Mouse (Mus musculus) heart, embryonic 13.5 days (tissue): ENCODE measurements around the gene Gpc2. TPM values are rescaled to one million over a fixed set of nuclear protein-coding genes. Genes with fewer than 3 reads are reported as not detected.
A peak's percentile ranks its signal among the peaks of the same experiment; 100 is the strongest.

Experiments used
- ATAC-seq: fragments of 200-750 bp; cut with Nextera tagmentation; 2 replicates; pipeline ENCODE4 v1.8.0; 2017; ENCODE audit warnings: moderate TSS enrichment; ENCODE audit not compliant: insufficient number of reproducible peaks, low FRiP score, low TSS enrichment; ENCODE audit errors: extremely low read depth
- H3K27ac ChIP-seq: fragments of 300-500 bp; sonication (generic); replicated peaks from 2 replicates; pipeline ENCODE4 v1.5.1; 2015; ENCODE audit warnings: moderate library complexity, mild to moderate bottlenecking, inconsistent platforms
- H3K27me3 ChIP-seq: fragments of 300-500 bp; sonication (generic); replicated peaks from 2 replicates; pipeline ENCODE4 v1.6.1; 2015; ENCODE audit warnings: mild to moderate bottlenecking, inconsistent platforms
- H3K36me3 ChIP-seq: fragments of 300-500 bp; sonication (generic); 2 replicates; pipeline ENCODE4 v1.6.1; 2015; ENCODE audit warnings: mild to moderate bottlenecking, inconsistent platforms
- H3K4me1 ChIP-seq: fragments of 300-500 bp; sonication (generic); 2 replicates; pipeline ENCODE4 v1.6.1; 2015; ENCODE audit warnings: inconsistent platforms
- H3K4me2 ChIP-seq: fragments of 300-500 bp; sonication (generic); 2 replicates; pipeline ENCODE4 v1.6.1; 2015; ENCODE audit warnings: inconsistent platforms, mild to moderate bottlenecking, moderate library complexity
- H3K4me3 ChIP-seq: fragments of 300-500 bp; sonication (generic); 2 replicates; pipeline ENCODE4 v1.5.1; 2015; ENCODE audit warnings: moderate library complexity, mild to moderate bottlenecking, inconsistent platforms
- H3K9ac ChIP-seq: fragments of 300-500 bp; sonication (generic); 2 replicates; pipeline ENCODE4 v1.6.1; 2015; ENCODE audit warnings: inconsistent platforms, mild to moderate bottlenecking, moderate library complexity
- H3K9me3 ChIP-seq: fragments of 300-500 bp; sonication (generic); 2 replicates; pipeline ENCODE4 v1.6.1; 2016; ENCODE audit warnings: inconsistent platforms
- WGBS: fragments of 180-500 bp; shearing (Covaris S2); methylation state at CpG from one replicate; pipeline ENCODE4 v1.1.7; 2015; ENCODE audit warnings: mixed read lengths; 5-methylcytosine and 5-hydroxymethylcytosine counted together
- polyA plus RNA-seq: library from polyadenylated mRNA; unstranded; fragments of >200 nt; fragmentation: Nextera tagmentation; extraction: Ambion mirVana; gene quantifications from 2 replicates; pipeline ENCODE4 v1.2.1, GENCODE M21; 2015

The Gpc2 gene
- polyA plus RNA-seq: 9.3 and 9.7 TPM in 2 replicates

- H3K4me3 ChIP-seq: peak within 1 kb of the TSS; percentile 70
- H3K27ac ChIP-seq: no peak within 1 kb of the TSS
- H3K27me3 ChIP-seq: peaks cover 10% of the 10 kb centered on the region
- H3K9ac ChIP-seq: peak within 1 kb of the TSS; percentile 83
- whole genome bisulfite sequencing: 2% methylated on average over 54 of the region's 56 CpGs
- H3K4me1 ChIP-seq: peaks cover 27% of the 10 kb centered on the region
- H3K36me3 ChIP-seq: peaks cover 13% of the 10 kb centered on the region; the same call in 1 of the 2 replicates
- peaks cover 8% of the 10 kb centered on the region; the same call in 1 of the 2 replicates for H3K9me3 ChIP-seq
- peak within 1 kb of the TSS; percentile 74 for H3K4me2 ChIP-seq
- peak; percentile 97 for ATAC-seq
Measured at GRCm38 (mm10) chr5:138279585-138280424, at the start of gene Gpc2, which contains the start of the genes Gm43720 and Stag3. Gene Gpc2 (minus strand): TSS chr5:138280005. Gene Gm43720 (minus strand): TSS chr5:138279958. Gene Stag3 (plus strand): TSS chr5:138280240.

DNA sequence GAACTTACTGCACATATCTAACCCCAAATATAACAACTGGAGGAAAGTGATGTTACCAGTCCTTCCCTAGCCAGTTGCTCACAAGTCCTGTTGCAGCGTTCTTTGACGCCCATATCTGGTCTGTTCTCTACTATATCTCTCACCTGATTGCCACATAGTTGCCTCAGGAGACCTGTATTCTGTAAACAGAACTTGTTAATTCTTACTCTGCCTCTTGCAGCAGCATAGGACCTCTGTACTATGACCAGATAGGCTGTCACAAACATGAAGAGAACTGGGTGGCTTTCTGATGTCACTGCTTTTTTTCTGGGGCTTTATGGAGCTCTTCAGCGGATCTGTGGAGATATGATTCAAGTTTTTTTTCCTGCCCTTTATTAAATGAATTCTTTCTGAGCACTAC is 33.0 kb upstream of the Gpc2 start:
- Histone ChIP-seq H3K27me3 (no peaks in the 10 kb centered on the region), H3K27ac (no peak overlapping the region), H3K9me3 (no peaks in the 10 kb centered on the region), H3K4me3 (no peak overlapping the region), H3K4me1 (no peaks in the 10 kb centered on the region), H3K36me3 (no peaks in the 10 kb centered on the region), H3K9ac (no peak overlapping the region), H3K4me2 (no peak overlapping the region)
- 70% methylated on average over 3 of the region's 3 CpGs for WGBS
- ATAC-seq: no peak

- H3K4me2 ChIP-seq: no peak overlapping the region
- H3K27ac ChIP-seq: no peak overlapping the region
- no peak overlapping the region for H3K4me3 ChIP-seq
- no peaks in the 10 kb centered on the region; the same call in 1 of the 2 replicates for H3K36me3 ChIP-seq
- H3K9ac ChIP-seq: no peak overlapping the region
- no peaks in the 10 kb centered on the region for H3K27me3 ChIP-seq
- no peaks in the 10 kb centered on the region for H3K9me3 ChIP-seq
- WGBS: 63% methylated on average over 2 of the region's 2 CpGs
- ATAC-seq: no peak
- no peaks in the 10 kb centered on the region for H3K4me1 ChIP-seq
Measured at GRCm38 (mm10) chr5:138299613-138300012, 19.8 kb upstream of the Gpc2 start.

DNA sequence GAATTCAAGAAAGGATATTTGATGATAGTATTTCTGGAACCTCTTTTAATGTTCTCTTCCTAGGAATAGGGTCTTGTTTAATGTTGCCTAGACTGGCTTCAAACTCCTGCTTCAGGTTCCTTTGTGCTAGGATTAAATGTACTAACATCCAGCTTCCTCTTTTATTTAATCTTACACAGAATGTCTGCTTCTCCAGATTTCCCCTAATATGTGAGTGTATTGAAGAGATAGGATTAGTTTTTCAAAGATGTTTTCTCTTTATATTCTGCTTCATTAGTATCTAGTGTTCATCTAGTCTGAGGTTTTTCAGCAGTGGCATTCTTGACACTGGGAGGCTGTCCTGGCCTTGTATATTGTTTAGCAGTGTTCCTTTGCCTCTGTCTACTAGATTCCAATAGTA is 14.4 kb upstream of the Gpc2 start:
- Histone ChIP-seq H3K9me3 (no peaks in the 10 kb centered on the region), H3K27me3 (no peaks in the 10 kb centered on the region), H3K4me1 (no peaks in the 10 kb centered on the region), H3K36me3 (no peaks in the 10 kb centered on the region; the same call in 1 of the 2 replicates), H3K4me2 (no peak overlapping the region), H3K27ac (no peak overlapping the region), H3K9ac (no peak overlapping the region), H3K4me3 (no peak overlapping the region)
- ATAC-seq: no peak

- H3K27ac ChIP-seq: no peak overlapping the region
- no peak overlapping the region for H3K4me2 ChIP-seq
- H3K36me3 ChIP-seq: no peaks in the 10 kb centered on the region
- no peak overlapping the region for H3K4me3 ChIP-seq
- 62% methylated on average over 1 of the region's 1 CpGs for WGBS
- H3K9ac ChIP-seq: no peak overlapping the region
- ATAC-seq: no peak
- no peaks in the 10 kb centered on the region for H3K4me1 ChIP-seq
- H3K9me3 ChIP-seq: no peaks in the 10 kb centered on the region
- no peaks in the 10 kb centered on the region for H3K27me3 ChIP-seq
Measured at GRCm38 (mm10) chr5:138291638-138292037, 11.8 kb upstream of the Gpc2 start.

- Histone ChIP-seq H3K27me3 (no peaks in the 10 kb centered on the region), H3K9me3 (no peaks in the 10 kb centered on the region), H3K36me3 (no peaks in the 10 kb centered on the region), H3K9ac (no peak overlapping the region), H3K4me1 (no peaks in the 10 kb centered on the region), H3K4me2 (no peak overlapping the region), H3K27ac (no peak overlapping the region), H3K4me3 (no peak overlapping the region)
- ATAC-seq: no peak
- WGBS: 72% methylated on average over 3 of the region's 3 CpGs
Measured at GRCm38 (mm10) chr5:138287861-138288260, 8.1 kb upstream of the Gpc2 start.

GRCm38 (mm10) chr5:138283540-138283939 is 3.7 kb upstream of the Gpc2 start:
- no peak overlapping the region for H3K9ac ChIP-seq
- 49% methylated on average over 1 of the region's 1 CpGs for WGBS
- peaks cover 13% of the 10 kb centered on the region for H3K4me1 ChIP-seq
- H3K4me3 ChIP-seq: no peak overlapping the region
- no peak for ATAC-seq
- peaks cover 8% of the 10 kb centered on the region; the same call in 1 of the 2 replicates for H3K9me3 ChIP-seq
- no peak overlapping the region for H3K4me2 ChIP-seq
- H3K36me3 ChIP-seq: no peaks in the 10 kb centered on the region
- H3K27ac ChIP-seq: no peak overlapping the region
- H3K27me3 ChIP-seq: no peaks in the 10 kb centered on the region; the same call in 1 of the 2 replicates

GRCm38 (mm10) chr5:138281798-138282197 is 2.0 kb upstream of the Gpc2 start:
- no peak for ATAC-seq
- Histone ChIP-seq H3K9me3 (peaks cover 8% of the 10 kb centered on the region; the same call in 1 of the 2 replicates), H3K4me3 (no peak overlapping the region), H3K27me3 (no peaks in the 10 kb centered on the region; the same call in 1 of the 2 replicates), H3K36me3 (peaks cover 8% of the 10 kb centered on the region; the same call in 1 of the 2 replicates), H3K27ac (no peak overlapping the region), H3K4me1 (peaks cover 13% of the 10 kb centered on the region), H3K9ac (no peak overlapping the region), H3K4me2 (no peak overlapping the region)
- 65% methylated on average over 2 of the region's 2 CpGs for WGBS

- Histone ChIP-seq H3K4me1 (peaks cover 17% of the 10 kb centered on the region), H3K36me3 (peaks cover 11% of the 10 kb centered on the region; the same call in 1 of the 2 replicates), H3K4me3 (peak overlapping the region; percentile 70; the same call in 1 of the 2 replicates), H3K27me3 (peaks cover 8% of the 10 kb centered on the region), H3K9me3 (peaks cover 8% of the 10 kb centered on the region; the same call in 1 of the 2 replicates), H3K4me2 (no peak overlapping the region), H3K27ac (no peak overlapping the region), H3K9ac (no peak overlapping the region)
- ATAC-seq: no peak
- 85% methylated on average over 15 of the region's 15 CpGs for WGBS
Measured at GRCm38 (mm10) chr5:138280829-138281228, 1.0 kb upstream of the Gpc2 start.

DNA sequence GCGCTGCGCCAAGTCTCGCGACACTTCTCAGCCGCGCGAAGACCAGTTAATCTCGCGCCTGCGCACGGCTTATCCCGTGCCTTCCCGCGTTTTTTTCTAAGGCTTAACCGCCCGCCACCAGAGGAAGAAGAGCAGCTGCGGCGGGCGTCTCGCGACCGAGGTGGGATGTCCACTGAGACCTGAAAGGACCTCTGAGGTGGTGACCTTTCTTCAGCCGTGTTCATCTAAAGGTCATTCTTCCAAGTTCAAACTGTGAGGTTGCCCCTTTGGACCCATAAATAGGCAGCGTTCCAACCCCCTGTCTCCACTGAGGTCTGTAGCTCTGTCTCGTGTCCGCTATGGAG is 592 bp upstream of the Gpc2 start:
- peak overlapping the region; percentile 70 for H3K4me3 ChIP-seq
- no peak for ATAC-seq
- H3K4me2 ChIP-seq: peak overlapping the region; percentile 74
- no peak overlapping the region for H3K9ac ChIP-seq
- H3K9me3 ChIP-seq: peaks cover 8% of the 10 kb centered on the region; the same call in 1 of the 2 replicates
- peaks cover 10% of the 10 kb centered on the region for H3K27me3 ChIP-seq
- H3K27ac ChIP-seq: no peak overlapping the region
- peaks cover 21% of the 10 kb centered on the region for H3K4me1 ChIP-seq
- 19% methylated on average over 26 of the region's 26 CpGs for WGBS
- peaks cover 13% of the 10 kb centered on the region; the same call in 1 of the 2 replicates for H3K36me3 ChIP-seq

GRCm38 (mm10) chr5:138277994-138278393 is 1.8 kb downstream of the Gpc2 start:
- Histone ChIP-seq H3K9ac (no peak overlapping the region), H3K27ac (no peak overlapping the region), H3K27me3 (peaks cover 23% of the 10 kb centered on the region), H3K4me1 (peaks cover 27% of the 10 kb centered on the region), H3K4me2 (no peak overlapping the region), H3K4me3 (no peak overlapping the region), H3K9me3 (peaks cover 8% of the 10 kb centered on the region; the same call in 1 of the 2 replicates), H3K36me3 (peaks cover 13% of the 10 kb centered on the region; the same call in 1 of the 2 replicates)
- no peak for ATAC-seq
- WGBS: 85% methylated on average over 7 of the region's 7 CpGs
